Comparison of ENCODE assay signal across 8 mouse cellular contexts in genomic region chr5:103692531-103693040, GRCm38 (mm10). TPM values are rescaled to one million over a fixed set of nuclear protein-coding genes. Genes with fewer than 3 reads are reported as not detected.
DNase-seq lines count a peak whose midpoint lies in the region; ATAC-seq and TF ChIP-seq lines count a peak whose summit lies in the region.

No protein-coding gene starts in this region.

- H3K36me3 ChIP-seq in ES-Bruce4 (ENCODE audit: control insufficient read depth, insufficient read depth, low read length, poor library complexity, severe bottlenecking) = no peaks in the 10 kb centered on the region
- no peaks in the 10 kb centered on the region for H3K36me3 ChIP-seq in forebrain, embryonic 11.5 days (ENCODE audit: control insufficient read depth, insufficient read depth, low read length)
- H3K36me3 ChIP-seq in intestine, embryonic 14.5 days (ENCODE audit: control insufficient read depth, insufficient read depth, low read length) = no peaks in the 10 kb centered on the region

- peak overlapping the region; percentile 64 for H3K4me3 ChIP-seq in cerebellum, adult 2 months (replicated peaks; ENCODE audit: insufficient read depth, low read depth, low read length)
- H3K4me3 ChIP-seq in ES-Bruce4 (ENCODE audit: low read depth, low read length) = peak overlapping the region; percentile 83
- peak overlapping the region; percentile 54 for H3K4me3 ChIP-seq in forebrain, embryonic 11.5 days (ENCODE audit: low read depth, low read length)
- peak overlapping the region; percentile 72 for H3K4me3 ChIP-seq in intestine, embryonic 14.5 days (ENCODE audit: low read depth, low read length)

- no peak for DNase-seq in cerebellum, adult 2 months
- DNase-seq in cerebellum, adult 11 months = no peak
- no peak for DNase-seq in forebrain, embryonic 11.5 days (ENCODE audit: low spot score)
- DNase-seq in intestine, embryonic 14.5 days (ENCODE audit: low spot score) = no peak
- DNase-seq in lung, postnatal 14 days = peak; percentile 46
- no peak for DNase-seq in thymus, postnatal 0 days (ENCODE audit: low spot score)
- no peak for DNase-seq in left cerebral cortex, adult 18-20 months (ENCODE audit: low spot score in 2 of 2)

- peak; percentile 28; the same call in 1 of the 2 replicates for ATAC-seq in forebrain, embryonic 11.5 days (replicated peaks; ENCODE audit: low FRiP score)
- ATAC-seq in intestine, embryonic 14.5 days (replicated peaks; ENCODE audit: low FRiP score, low TSS enrichment, low read depth) = no peak

- TF ChIP-seq EP300 in ES-Bruce4 (IDR thresholded peaks at IDR 0.05; ENCODE audit: insufficient read depth, low read depth, low read length) = no peak

- H3K4me2 ChIP-seq in forebrain, embryonic 11.5 days (ENCODE audit: low read depth, low read length, severe bottlenecking) = peak overlapping the region; percentile 97
- H3K4me2 ChIP-seq in intestine, embryonic 14.5 days (ENCODE audit: low read length) = peak overlapping the region; percentile 100

- WGBS in cerebellum, adult 2 months = under 1% methylated on average over 34 of the region's 34 CpGs
- WGBS in forebrain, embryonic 11.5 days = under 1% methylated on average over 34 of the region's 34 CpGs
- under 1% methylated on average over 34 of the region's 34 CpGs for WGBS in intestine, embryonic 14.5 days

- peak overlapping the region; percentile 43 for H3K9ac ChIP-seq in ES-Bruce4 (ENCODE audit: low read depth, poor library complexity, severe bottlenecking)
- peak overlapping the region; percentile 49 for H3K9ac ChIP-seq in forebrain, embryonic 11.5 days (ENCODE audit: low read length)
- peak overlapping the region; percentile 52 for H3K9ac ChIP-seq in intestine, embryonic 14.5 days (ENCODE audit: low read length)

- H3K27me3 ChIP-seq in cerebellum, adult 2 months (ENCODE audit: control insufficient read depth, insufficient read depth, low read length) = peaks cover 1% of the 10 kb centered on the region; the same call in 1 of the 2 replicates
- H3K27me3 ChIP-seq in ES-Bruce4 (ENCODE audit: control insufficient read depth, insufficient read depth, low read length, poor library complexity, severe bottlenecking) = no peaks in the 10 kb centered on the region
- peaks cover 23% of the 10 kb centered on the region for H3K27me3 ChIP-seq in forebrain, embryonic 11.5 days (ENCODE audit: control insufficient read depth, insufficient read depth, low read length)
- H3K27me3 ChIP-seq in intestine, embryonic 14.5 days (replicated peaks; ENCODE audit: control insufficient read depth, insufficient read depth, low read length) = peaks cover 24% of the 10 kb centered on the region

- no peak for TF ChIP-seq POLR2A in cerebellum, adult 2 months (IDR thresholded peaks at IDR 0.05; ENCODE audit: borderline replicate concordance, insufficient read depth, low read length)
- TF ChIP-seq POLR2A in ES-Bruce4 (IDR thresholded peaks at IDR 0.05; ENCODE audit: insufficient read depth, low read length) = no peak

- TF ChIP-seq CTCF in cerebellum, adult 2 months (IDR thresholded peaks at IDR 0.05; ENCODE audit: borderline replicate concordance, insufficient read depth, low read depth, low read length) = no peak
- no peak for TF ChIP-seq CTCF in ES-Bruce4 (IDR thresholded peaks at IDR 0.05; ENCODE audit: low read depth, low read length)

- H3K27ac ChIP-seq in cerebellum, adult 2 months (ENCODE audit: insufficient read depth, low read length) = no peak overlapping the region
- H3K27ac ChIP-seq in ES-Bruce4 (ENCODE audit: insufficient read depth, low read length) = no peak overlapping the region
- H3K27ac ChIP-seq in forebrain, embryonic 11.5 days (ENCODE audit: low read depth, low read length) = no peak overlapping the region
- H3K27ac ChIP-seq in intestine, embryonic 14.5 days (ENCODE audit: low read depth) = no peak overlapping the region

- no peaks in the 10 kb centered on the region for H3K9me3 ChIP-seq in ES-Bruce4 (replicated peaks; ENCODE audit: control insufficient read depth, insufficient read depth, low read length, poor library complexity, severe bottlenecking)
- no peaks in the 10 kb centered on the region for H3K9me3 ChIP-seq in forebrain, embryonic 11.5 days (ENCODE audit: control insufficient read depth, low read length)
- no peaks in the 10 kb centered on the region for H3K9me3 ChIP-seq in intestine, embryonic 14.5 days (ENCODE audit: control insufficient read depth, low read length)

- no peaks in the 10 kb centered on the region for H3K4me1 ChIP-seq in cerebellum, adult 2 months (ENCODE audit: control insufficient read depth, insufficient read depth, low read length)
- H3K4me1 ChIP-seq in ES-Bruce4 (ENCODE audit: control insufficient read depth, insufficient read depth, low read length) = no peaks in the 10 kb centered on the region
- H3K4me1 ChIP-seq in forebrain, embryonic 11.5 days (replicated peaks; ENCODE audit: control insufficient read depth, insufficient read depth, low read length) = peaks cover 8% of the 10 kb centered on the region; the same call in 1 of the 2 replicates
- H3K4me1 ChIP-seq in intestine, embryonic 14.5 days (replicated peaks; ENCODE audit: control insufficient read depth, insufficient read depth, low read length) = 0 out of 2 replicates have a peak, but pooled peaks cover 3% of the 10 kb centered on the region

RNA-seq across cellular contexts. Expression of gene Aff1, which starts 0.4 kb away (rescaled TPM):
- 9.3 TPM in 2 replicates for polyA plus RNA-seq in cerebellum, adult 2 months (2012; rRNA removed)
- polyA plus RNA-seq in ES-Bruce4 (2011; ENCODE audit: insufficient read depth, insufficient read length, low read depth, missing spikeins) = 23.3 and 26.4 TPM in 2 replicates
- 7.1 and 7.9 TPM in 2 replicates for polyA plus RNA-seq in forebrain, embryonic 11.5 days (2014; fragmentation: Nextera tagmentation; extraction: Ambion mirVana)
- polyA plus RNA-seq in intestine, embryonic 14.5 days (2014; fragmentation: Nextera tagmentation; extraction: Ambion mirVana) = 7.0 and 7.3 TPM in 2 replicates
- 18.9 and 21.9 TPM in 2 replicates for polyA plus RNA-seq in thymus, postnatal 0 days (2015; fragmentation: Nextera tagmentation; extraction: Ambion mirVana)
- total RNA-seq in left cerebral cortex, adult 18-20 months (2021) = 10 to 100 TPM; 13.3 to 15.4 TPM

RNA-seq across cellular contexts. Expression of gene 1700016H13Rik, which starts 36.8 kb away (rescaled TPM):
- polyA plus RNA-seq in cerebellum, adult 2 months (2012; rRNA removed) = not detected in 2 replicates
- 0.46 TPM in 1 of 2 replicates, not detected in the other for polyA plus RNA-seq in ES-Bruce4 (2011; ENCODE audit: insufficient read depth, insufficient read length, low read depth, missing spikeins)
- polyA plus RNA-seq in forebrain, embryonic 11.5 days (2014; fragmentation: Nextera tagmentation; extraction: Ambion mirVana) = 0.39 and 0.68 TPM in 2 replicates
- 0.28 and 0.49 TPM in 2 replicates for polyA plus RNA-seq in intestine, embryonic 14.5 days (2014; fragmentation: Nextera tagmentation; extraction: Ambion mirVana)
- polyA plus RNA-seq in thymus, postnatal 0 days (2015; fragmentation: Nextera tagmentation; extraction: Ambion mirVana) = 0.09 and 0.18 TPM in 2 replicates
- not detected for total RNA-seq in left cerebral cortex, adult 18-20 months (2021)
